Mouse (Mus musculus) heart, adult 2 months (tissue): Measurements from ENCODE around the gene Npff. TPM values are rescaled to one million over a fixed set of nuclear protein-coding genes. Genes with fewer than 3 reads are reported as not detected.

Experiments
- DNase-seq, 2 experiments: peaks; one replicate each; pipeline ENCODE4 v3.0.0; 2021
- H3K27ac ChIP-seq: fragments of 200-600 bp; 2 replicates; pipeline ENCODE4 v1.8.1; 2022
- H3K27me3 ChIP-seq: fragments of 200-500 bp; 2 replicates; pipeline ENCODE4 v1.6.1; 2012; ENCODE audit warnings: mild to moderate bottlenecking, low read length, inconsistent platforms, mixed read lengths; ENCODE audit not compliant: control insufficient read depth, insufficient read depth
- H3K36me3 ChIP-seq: fragments of 200-500 bp; 2 replicates; pipeline ENCODE4 v1.6.1; 2012; ENCODE audit warnings: low read length, inconsistent platforms; ENCODE audit not compliant: control insufficient read depth, insufficient read depth
- H3K4me1 ChIP-seq: fragments of 200-500 bp; 2 replicates; pipeline ENCODE4 v1.6.1; 2011; ENCODE audit warnings: low read length; ENCODE audit not compliant: control insufficient read depth, insufficient read depth
- H3K4me3 ChIP-seq: fragments of 200-600 bp; 2 replicates; pipeline ENCODE4 v1.8.1; 2022
- H3K79me2 ChIP-seq: fragments of 200-500 bp; replicated peaks from 2 replicates; pipeline ENCODE4 v1.6.1; 2012; ENCODE audit warnings: mild to moderate bottlenecking, inconsistent platforms, low read length, moderate library complexity, mixed read lengths; ENCODE audit not compliant: control insufficient read depth, insufficient read depth
- H3K9ac ChIP-seq: fragments of 200-500 bp; 2 replicates; pipeline ENCODE4 v1.6.1; 2012; ENCODE audit warnings: low read depth, mild to moderate bottlenecking, control low read depth, inconsistent platforms, low read length, mixed read lengths
- CTCF ChIP-seq: fragments of 200-600 bp; IDR thresholded peaks from 2 replicates; pipeline ENCODE4 v1.8.1; 2022; ENCODE audit warnings: antibody characterized with exemption, mild to moderate bottlenecking, moderate library complexity
- EP300 ChIP-seq: fragments of 200-500 bp; IDR thresholded peaks from 2 replicates; pipeline ENCODE4 v1.6.1; 2011; ENCODE audit warnings: low read depth, low read length, control low read depth; ENCODE audit not compliant: insufficient read depth
- POLR2A ChIP-seq: fragments of 200-500 bp; IDR thresholded peaks from 2 replicates; pipeline ENCODE4 v1.6.1; 2011; ENCODE audit warnings: mild to moderate bottlenecking, low read depth, low read length, control low read depth; ENCODE audit not compliant: insufficient read depth
- whole genome bisulfite sequencing: fragments of 180-500 bp; shearing (Covaris S2); methylation state at CpG from one replicate; pipeline ENCODE4 v1.1.7; 2018; 5-methylcytosine and 5-hydroxymethylcytosine counted together
- intact Hi-C: fragments of 180-260 bp; cut with DNase I; formaldehyde crosslinking; loops from one replicate; pipeline ENCODE4 v1.15.1; 2025
- polyA plus RNA-seq: library from polyadenylated mRNA; depleted of rRNA; stranded (reverse); fragments of >200 nt; gene quantifications from 2 replicates; pipeline ENCODE4 v1.2.3, GENCODE M21; 2012; rRNA removed
- total RNA-seq, 2 experiments: library from RNA; stranded (reverse); gene quantifications; 2 replicates each; pipeline ENCODE4 v1.2.3; 2021

Npff gene
- total and polyA plus RNA-seq, 3 experiments: 0.50 to 6.3 (median 1.4) TPM

DNA sequence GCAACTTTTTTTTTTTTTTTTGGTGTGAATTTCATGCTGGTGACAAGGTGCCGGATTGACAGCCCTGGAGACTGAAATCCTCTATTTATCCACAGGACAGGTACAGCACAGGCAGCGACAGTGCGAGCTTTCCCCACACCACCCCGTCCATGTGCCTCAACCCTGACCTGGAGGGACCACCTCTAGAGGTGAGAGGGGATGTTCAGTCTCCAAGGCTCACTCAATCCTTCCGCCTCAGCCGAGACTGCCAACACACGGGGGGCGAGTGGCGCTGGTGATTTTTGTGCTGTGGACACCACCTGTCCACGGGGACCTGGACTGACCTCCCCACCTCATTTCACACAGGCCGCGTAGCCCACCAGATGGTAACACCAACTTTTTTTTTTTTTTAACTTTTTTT, 38.9 kb downstream of the Npff start:
- Histone ChIP-seq H3K36me3 (peaks cover 44% of the 10 kb centered on the region), H3K4me1 (peaks cover 1% of the 10 kb centered on the region; the same call in 1 of the 2 replicates), H3K27ac (no peak overlapping the region), H3K9ac (no peak overlapping the region), H3K4me3 (no peak overlapping the region), H3K79me2 (peaks cover 3% of the 10 kb centered on the region; the same call in 1 of the 2 replicates), H3K27me3 (no peaks in the 10 kb centered on the region)
- no peak for TF ChIP-seq EP300
- no peak for TF ChIP-seq POLR2A
- TF ChIP-seq CTCF: no peak
- intact Hi-C loops: no loop called here
- 84% methylated on average over 12 of the region's 12 CpGs for WGBS
- no peak for DNase-seq

DNA sequence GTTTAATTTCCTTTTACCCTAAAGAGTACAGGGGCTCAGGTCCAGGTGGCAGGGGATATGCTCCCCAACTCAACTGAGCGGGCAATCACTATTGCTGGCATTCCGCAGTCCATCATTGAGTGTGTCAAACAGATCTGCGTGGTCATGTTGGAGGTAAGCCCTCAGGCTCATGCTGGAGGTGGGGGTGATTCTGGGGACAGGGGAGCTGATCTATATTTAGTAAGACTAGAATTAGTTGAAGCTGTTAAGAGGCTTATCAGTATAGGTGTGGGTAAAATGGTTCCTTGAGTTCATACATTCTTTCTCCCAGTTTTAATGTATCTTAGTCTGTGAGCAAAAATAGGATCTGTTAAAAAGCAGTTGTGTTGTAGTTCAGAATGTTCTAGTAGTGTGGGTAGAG, 41.6 kb downstream of the Npff start:
- Histone ChIP-seq H3K27ac (peak overlapping the region; percentile 3), H3K4me3 (no peak overlapping the region), H3K9ac (no peak overlapping the region), H3K36me3 (peaks cover 42% of the 10 kb centered on the region), H3K79me2 (peaks cover 3% of the 10 kb centered on the region; the same call in 1 of the 2 replicates), H3K4me1 (peaks cover 1% of the 10 kb centered on the region; the same call in 1 of the 2 replicates), H3K27me3 (no peaks in the 10 kb centered on the region)
- whole genome bisulfite sequencing: 59% methylated on average over 3 of the region's 3 CpGs
- intact Hi-C loops: no loop called here
- TF ChIP-seq EP300 (no peak), POLR2A (no peak), CTCF (no peak)
- DNase-seq: no peak

DNA sequence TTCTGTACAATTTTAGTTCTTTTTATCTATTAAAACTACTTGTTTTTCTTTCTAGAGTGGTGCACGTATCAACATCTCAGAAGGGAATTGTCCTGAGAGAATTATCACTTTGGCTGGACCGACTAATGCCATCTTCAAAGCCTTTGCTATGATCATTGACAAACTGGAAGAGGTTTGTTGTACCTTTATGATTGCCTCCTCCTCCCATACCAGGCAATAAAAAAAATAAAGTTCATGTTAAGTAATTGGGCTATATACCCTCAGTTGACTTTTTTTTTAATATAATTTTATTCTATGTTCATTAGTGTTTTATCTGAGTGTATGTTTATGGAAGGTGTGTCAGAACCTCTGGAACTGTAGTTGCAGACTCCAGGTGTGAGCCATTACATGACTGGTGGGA, 50.2 kb downstream of the Npff start:
- Histone ChIP-seq H3K4me3 (no peak overlapping the region), H3K36me3 (peaks cover 27% of the 10 kb centered on the region), H3K27ac (no peak overlapping the region), H3K9ac (no peak overlapping the region), H3K4me1 (peaks cover 8% of the 10 kb centered on the region), H3K79me2 (no peaks in the 10 kb centered on the region; the same call in 1 of the 2 replicates), H3K27me3 (no peaks in the 10 kb centered on the region)
- TF ChIP-seq POLR2A (no peak), CTCF (no peak), EP300 (no peak)
- 67% methylated on average over 2 of the region's 2 CpGs for WGBS
- no peak for DNase-seq
- intact Hi-C loops: no loop called here

Other genes with a start within 250 kb of the Npff start
- gene Mfsd5, start 245.5 kb downstream of the Npff start, total RNA-seq: 10 to 100 TPM; 17.0 to 19.4 TPM
- 37.8 and 47.9 TPM in 2 replicates for gene Mfsd5, start 245.5 kb downstream of the Npff start, polyA plus RNA-seq
- 1 to 10 TPM; 1.0 to 1.4 TPM for gene Espl1, start 228.7 kb downstream of the Npff start, total RNA-seq
- gene Espl1, start 228.7 kb downstream of the Npff start, polyA plus RNA-seq: 1.6 and 2.4 TPM in 2 replicates
- gene Pfdn5, start 198.8 kb downstream of the Npff start, total RNA-seq: 100 to 1,000 TPM; 287 to 351 TPM
- gene Pfdn5, start 198.8 kb downstream of the Npff start, polyA plus RNA-seq: 82.0 and 160 TPM in 2 replicates
- gene Myg1, start 193.2 kb downstream of the Npff start, total RNA-seq: 10 to 100 TPM; 19.0 to 24.1 TPM
- 27.8 and 36.7 TPM in 2 replicates for gene Myg1, start 193.2 kb downstream of the Npff start, polyA plus RNA-seq
- gene Aaas, start 174.2 kb downstream of the Npff start, total RNA-seq: 10 to 100 TPM; 10.8 to 13.2 TPM
- 22.1 and 26.2 TPM in 2 replicates for gene Aaas, start 174.2 kb downstream of the Npff start, polyA plus RNA-seq
- not detected for gene Sp7, start 157.8 kb downstream of the Npff start, total RNA-seq
- 0.06 TPM in 1 of 2 replicates, not detected in the other for gene Sp7, start 157.8 kb downstream of the Npff start, polyA plus RNA-seq
- 10 to 100 TPM; 36.5 to 41.5 TPM for gene Sp1, start 118.8 kb downstream of the Npff start, total RNA-seq
- gene Sp1, start 118.8 kb downstream of the Npff start, polyA plus RNA-seq: 9.6 and 17.3 TPM in 2 replicates
- gene Amhr2, start 79.6 kb downstream of the Npff start, total RNA-seq: under 1 TPM; 0.36 to 0.60 TPM
- gene Amhr2, start 79.6 kb downstream of the Npff start, polyA plus RNA-seq: 0.31 and 0.44 TPM in 2 replicates
- 10 to 100 TPM; 22.8 to 23.2 TPM for gene Prr13, start 65.9 kb downstream of the Npff start, total RNA-seq
- 75.5 and 78.4 TPM in 2 replicates for gene Prr13, start 65.9 kb downstream of the Npff start, polyA plus RNA-seq
- 100 to 1,000 TPM; 442 to 494 TPM for gene Pcbp2, start 54.4 kb downstream of the Npff start, total RNA-seq
- gene Pcbp2, start 54.4 kb downstream of the Npff start, polyA plus RNA-seq: 384 and 453 TPM in 2 replicates
- not detected for gene Gm10337, start 21.2 kb downstream of the Npff start, total RNA-seq
- not detected in 2 replicates for gene Gm10337, start 21.2 kb downstream of the Npff start, polyA plus RNA-seq
- 1 to 10 TPM; 2.1 to 2.4 TPM for gene Map3k12, start 7.9 kb downstream of the Npff start, total RNA-seq
- 4.1 and 5.5 TPM in 2 replicates for gene Map3k12, start 7.9 kb downstream of the Npff start, polyA plus RNA-seq
- gene Tarbp2, start 6.8 kb downstream of the Npff start, total RNA-seq: 10 to 100 TPM; 37.4 to 43.6 TPM
- gene Tarbp2, start 6.8 kb downstream of the Npff start, polyA plus RNA-seq: 79.2 and 85.0 TPM in 2 replicates
- 1 to 10 TPM in 1 of 2 experiments, under 1 TPM in 1; 0.36 to 1.3 TPM for gene Gm28047, start 100.1 kb upstream of the Npff start, total RNA-seq
- gene Gm28047, start 100.1 kb upstream of the Npff start, polyA plus RNA-seq: not detected in 2 replicates
- gene Atf7, start 100.5 kb upstream of the Npff start, total RNA-seq: 10 to 100 TPM; 49.9 TPM
- 77.6 and 122 TPM in 2 replicates for gene Atf7, start 100.5 kb upstream of the Npff start, polyA plus RNA-seq
- gene Atp5g2, start 147.4 kb upstream of the Npff start, total RNA-seq: 10 to 100 TPM; 30.6 to 33.5 TPM
- 417 and 578 TPM in 2 replicates for gene Atp5g2, start 147.4 kb upstream of the Npff start, polyA plus RNA-seq
- gene Calcoco1, start 197.2 kb upstream of the Npff start, total RNA-seq: 100 to 1,000 TPM in 1 of 2 experiments, 10 to 100 TPM in 1; 98.0 to 124 TPM
- gene Calcoco1, start 197.2 kb upstream of the Npff start, polyA plus RNA-seq: 108 and 133 TPM in 2 replicates